ENCODE assay signal across 26 mouse cellular contexts in the genomic region with DNA sequence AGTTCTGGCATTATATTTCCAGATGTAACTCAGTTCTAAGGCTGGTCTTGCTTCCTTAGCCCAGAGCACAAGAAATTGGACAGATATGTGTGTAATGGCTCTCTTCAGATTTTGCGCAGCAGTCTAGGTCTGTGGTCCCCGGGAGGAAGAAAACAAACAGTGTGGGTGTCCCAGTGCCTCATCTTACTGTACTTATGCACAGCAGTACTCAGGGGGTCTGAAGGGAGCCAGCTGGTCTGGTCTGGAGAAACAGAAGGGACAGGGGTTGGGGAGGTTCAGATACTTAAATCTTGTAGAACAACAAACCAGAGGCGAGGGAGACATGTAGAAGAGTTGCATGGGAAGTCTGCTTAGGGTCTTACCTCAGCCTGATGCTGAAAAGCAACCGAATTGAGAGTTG.
"Had no signal": no experiment of that assay in that cellular context is flagged by ENCODE, and none has a peak within 500 bp of the region (broad histone marks: within the 10 kb centered on the region; RNA-seq: fewer than 3 reads in every experiment).

No protein-coding gene starts in this region.

- H3K27me3 ChIP-seq: heart, embryonic 15.5 days; hindbrain, embryonic 12.5 days; intestine, embryonic 15.5 days; limb, embryonic 12.5 days; liver, embryonic 15.5 days had no signal

- H3K9ac ChIP-seq: heart, embryonic 13.5 days; heart, embryonic 15.5 days; hindbrain, embryonic 12.5 days; hindbrain, embryonic 14.5 days; intestine, embryonic 15.5 days; limb, embryonic 12.5 days; liver, embryonic 13.5 days; liver, embryonic 15.5 days had no signal

- H3K36me3 ChIP-seq: heart, embryonic 13.5 days; heart, embryonic 15.5 days; hindbrain, embryonic 10.5 days; hindbrain, embryonic 12.5 days; intestine, embryonic 15.5 days; limb, embryonic 10.5 days; limb, embryonic 12.5 days; liver, embryonic 13.5 days; liver, embryonic 15.5 days had no signal

- H3K27ac ChIP-seq: gastrocnemius, adult 2 months; heart, adult 2 months; heart, embryonic 13.5 days; heart, embryonic 15.5 days; hindbrain, embryonic 10.5 days; hindbrain, embryonic 12.5 days; hindbrain, embryonic 14.5 days; intestine, embryonic 15.5 days; layer of hippocampus, adult 2 months; left cerebral cortex, adult 2 months; limb, embryonic 10.5 days; limb, embryonic 12.5 days; liver, embryonic 13.5 days; liver, embryonic 15.5 days had no signal

- H3K4me1 ChIP-seq: heart, embryonic 13.5 days; heart, embryonic 15.5 days; hindbrain, embryonic 10.5 days; hindbrain, embryonic 12.5 days; intestine, embryonic 15.5 days; limb, embryonic 12.5 days; liver, embryonic 13.5 days; liver, embryonic 15.5 days had no signal

- ATAC-seq: forebrain, embryonic 16.5 days; hindbrain, embryonic 16.5 days; intestine, embryonic 15.5 days; intestine, postnatal 0 days had no signal

- H3K4me3 ChIP-seq: gastrocnemius, adult 2 months; heart, adult 2 months; heart, embryonic 13.5 days; heart, embryonic 15.5 days; hindbrain, embryonic 10.5 days; hindbrain, embryonic 12.5 days; intestine, embryonic 15.5 days; layer of hippocampus, adult 2 months; left cerebral cortex, adult 2 months; limb, embryonic 10.5 days; limb, embryonic 12.5 days; liver, embryonic 13.5 days; liver, embryonic 15.5 days had no signal

- H3K4me2 ChIP-seq: heart, embryonic 11.5 days; heart, embryonic 13.5 days; heart, embryonic 15.5 days; hindbrain, embryonic 12.5 days; hindbrain, embryonic 14.5 days; intestine, embryonic 15.5 days; limb, embryonic 12.5 days; liver, embryonic 11.5 days; liver, embryonic 13.5 days; liver, embryonic 15.5 days had no signal

- H3K9me3 ChIP-seq: heart, embryonic 13.5 days; heart, embryonic 15.5 days; hindbrain, embryonic 10.5 days; hindbrain, embryonic 12.5 days; intestine, embryonic 15.5 days; limb, embryonic 10.5 days; limb, embryonic 12.5 days; liver, embryonic 13.5 days; liver, embryonic 15.5 days had no signal

- DNase-seq: gastrocnemius, adult 2 months; gastrocnemius, postnatal 10 days; gastrocnemius, postnatal 25 days; heart, adult 2 months; heart, postnatal 14 days; heart, postnatal 4 days; kidney, adult 18-20 months; kidney, postnatal 25 days; liver; liver, embryonic 13.5 days had no signal
